Mouse (Mus musculus) E14TG2a.4 (cell line): ENCODE results near the gene Iqgap1.

Source experiments
- CTCF ChIP-seq: conservative IDR thresholded peaks from 2 replicates; pipeline ENCODE4 v1.5.1; 2014; ENCODE audit warnings: low read length
- NANOG ChIP-seq: IDR thresholded peaks from 2 replicates; pipeline ENCODE4 v1.6.1; 2014; ENCODE audit warnings: borderline replicate concordance, low read length, mixed read lengths
- POU5F1 ChIP-seq: IDR thresholded peaks from 2 replicates; pipeline ENCODE4 v1.6.1; 2014; ENCODE audit warnings: low read length, borderline replicate concordance

DNA sequence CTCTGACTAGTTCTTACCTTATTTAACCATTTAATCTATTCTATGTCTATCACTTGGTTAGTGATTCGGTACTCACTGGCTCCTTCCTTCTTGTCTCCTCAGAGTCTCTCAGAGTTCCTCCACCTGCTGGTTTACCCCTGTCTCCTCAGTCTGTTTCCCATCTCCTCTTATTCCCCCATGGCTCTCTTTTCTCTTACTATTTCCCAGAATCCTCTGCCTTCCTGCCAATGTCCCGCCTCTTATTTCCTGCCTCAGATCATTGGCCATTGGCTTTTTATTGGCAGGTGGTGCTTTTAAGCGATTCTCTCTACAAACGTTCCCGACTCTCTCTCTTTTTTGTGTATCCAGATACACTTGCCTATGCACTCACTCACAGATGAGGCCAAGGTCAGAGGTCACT is 20.9 kb upstream of the Iqgap1 start:
- no peak for TF ChIP-seq CTCF
- TF ChIP-seq POU5F1: no peak
- TF ChIP-seq NANOG: no peak
